Mouse (Mus musculus) forebrain, embryonic 11.5 days (tissue): ENCODE measurements around the gene Khdc1b. TPM values are rescaled to one million over a fixed set of nuclear protein-coding genes. Genes with fewer than 3 reads are reported as not detected.
"Not testable (repeated sequence)": the region's sequence is repeated elsewhere in the genome, so short reads cannot be mapped to it uniquely, and the experiment has no call there.

ENCODE experiments used
- ATAC-seq: fragments of 200-750 bp; cut with Nextera tagmentation; replicated peaks from 2 replicates; pipeline ENCODE4 v1.8.0; 2017; ENCODE audit warnings: moderate TSS enrichment; ENCODE audit not compliant: low FRiP score
- DNase-seq: peaks from one replicate; pipeline ENCODE4 v3.0.0-alpha.2; 2017; ENCODE audit warnings: low spot score
- H3K27ac ChIP-seq: fragments of 300-500 bp; sonication (generic); 2 replicates; pipeline ENCODE4 v1.5.1; 2014; ENCODE audit warnings: low read depth, low read length
- H3K27me3 ChIP-seq: fragments of 300-500 bp; sonication (generic); 2 replicates; pipeline ENCODE4 v1.6.1; 2014; ENCODE audit warnings: mild to moderate bottlenecking, low read length, mixed read lengths; ENCODE audit not compliant: control insufficient read depth, insufficient read depth
- H3K36me3 ChIP-seq: fragments of 300-500 bp; sonication (generic); 2 replicates; pipeline ENCODE4 v1.6.1; 2014; ENCODE audit warnings: mild to moderate bottlenecking, low read length, moderate library complexity, mixed read lengths; ENCODE audit not compliant: control insufficient read depth, insufficient read depth
- H3K4me1 ChIP-seq: fragments of 300-500 bp; sonication (generic); replicated peaks from 2 replicates; pipeline ENCODE4 v1.6.1; 2014; ENCODE audit warnings: low read length, mixed read lengths; ENCODE audit not compliant: control insufficient read depth, insufficient read depth
- H3K4me2 ChIP-seq: fragments of 300-500 bp; sonication (generic); 2 replicates; pipeline ENCODE4 v1.6.1; 2014; ENCODE audit warnings: low read depth, mild to moderate bottlenecking, low read length, moderate library complexity, mixed read lengths; ENCODE audit not compliant: severe bottlenecking
- H3K4me3 ChIP-seq: fragments of 300-500 bp; sonication (generic); 2 replicates; pipeline ENCODE4 v1.5.1; 2014; ENCODE audit warnings: low read depth, low read length
- H3K9ac ChIP-seq: fragments of 300-500 bp; sonication (generic); 2 replicates; pipeline ENCODE4 v1.6.1; 2014; ENCODE audit warnings: low read length
- H3K9me3 ChIP-seq: fragments of 300-500 bp; sonication (generic); 2 replicates; pipeline ENCODE4 v1.6.1; 2016; ENCODE audit warnings: low read length, mixed read lengths; ENCODE audit not compliant: control insufficient read depth
- WGBS: fragments of 180-500 bp; shearing (Covaris S2); extraction: QIAGEN DNeasy Blood & Tissue Kit; methylation state at CpG from one replicate; pipeline ENCODE4 v1.1.7; 2014; 5-methylcytosine and 5-hydroxymethylcytosine counted together
- polyA plus RNA-seq: library from polyadenylated mRNA; unstranded; fragments of >200 nt; fragmentation: Nextera tagmentation; extraction: Ambion mirVana; gene quantifications from 2 replicates; pipeline ENCODE4 v1.2.1, GENCODE M21; 2014

The Khdc1b gene
- not detected in 2 replicates for polyA plus RNA-seq

- Histone ChIP-seq H3K27me3 (no peaks in the 10 kb centered on the region), H3K9ac (no peak within 1 kb of the TSS), H3K4me2 (no peak within 1 kb of the TSS), H3K4me3 (no peak within 1 kb of the TSS), H3K27ac (no peak within 1 kb of the TSS), H3K9me3 (no peaks in the 10 kb centered on the region; the same call in 1 of the 2 replicates), H3K4me1 (no peaks in the 10 kb centered on the region), H3K36me3 (no peaks in the 10 kb centered on the region)
- no peak for DNase-seq
- 87% methylated on average over 1 of the region's 1 CpGs for WGBS
- ATAC-seq = no peak
Measured at GRCm38 (mm10) chr1:21383256-21383655, at the start of gene Khdc1b. TSS of gene Khdc1b (plus strand) at chr1:21383556.

- no peak for DNase-seq
- Histone ChIP-seq H3K36me3 (no peaks in the 10 kb centered on the region), H3K27me3 (no peaks in the 10 kb centered on the region), H3K4me1 (no peaks in the 10 kb centered on the region), H3K4me2 (no peak overlapping the region), H3K9ac (no peak overlapping the region), H3K4me3 (no peak overlapping the region), H3K27ac (no peak overlapping the region), H3K9me3 (no peaks in the 10 kb centered on the region)
- ATAC-seq = no peak
Measured at GRCm38 (mm10) chr1:21335836-21336235, 47.5 kb upstream of the Khdc1b start.

GRCm38 (mm10) chr1:21340745-21341144 lies 42.6 kb upstream of the Khdc1b start:
- Histone ChIP-seq H3K4me2 (no peak overlapping the region), H3K9ac (no peak overlapping the region), H3K36me3 (no peaks in the 10 kb centered on the region), H3K4me3 (no peak overlapping the region), H3K27me3 (no peaks in the 10 kb centered on the region), H3K27ac (no peak overlapping the region), H3K9me3 (no peaks in the 10 kb centered on the region), H3K4me1 (no peaks in the 10 kb centered on the region)
- WGBS = 91% methylated on average over 1 of the region's 1 CpGs
- DNase-seq (no peak), ATAC-seq (no peak)

DNA sequence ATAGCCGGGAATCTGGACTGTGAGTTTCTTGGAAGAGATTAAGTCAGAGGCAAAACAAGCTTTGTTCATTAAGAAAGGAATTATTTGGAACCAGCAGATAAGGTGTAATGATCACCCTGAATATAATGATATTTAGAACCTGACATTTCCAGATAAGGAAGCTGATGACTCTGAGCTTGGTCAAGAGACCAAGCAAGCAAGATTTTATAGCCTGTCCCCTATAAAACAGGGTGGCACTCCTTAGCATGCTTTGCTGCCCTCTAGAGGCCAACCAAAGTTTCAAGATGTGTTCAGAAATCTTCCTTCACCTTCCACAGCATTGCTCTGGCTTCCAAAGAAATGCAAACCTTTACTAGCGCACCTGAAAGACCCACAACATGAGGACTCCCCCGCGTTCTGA lies 39.1 kb upstream of the Khdc1b start:
- ATAC-seq = no peak

DNA sequence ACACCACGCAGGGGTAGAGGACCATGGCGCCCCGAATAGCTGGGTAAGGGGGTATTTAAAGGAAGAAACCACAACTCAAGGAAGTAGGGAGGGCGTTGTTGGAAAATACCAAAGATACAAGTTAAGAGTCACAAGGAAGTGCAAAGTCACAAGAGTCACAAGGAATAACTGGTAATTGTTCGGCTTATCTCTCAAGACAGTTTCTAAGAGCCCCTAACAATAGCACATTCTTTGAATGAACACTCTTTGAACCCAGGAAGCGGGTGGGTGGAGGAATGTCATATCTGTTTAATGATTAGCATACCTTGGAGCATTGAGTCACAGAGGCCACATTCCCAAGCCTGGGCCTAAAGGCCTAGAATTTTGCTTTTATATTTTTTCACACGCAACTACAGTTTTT lies 38.6 kb upstream of the Khdc1b start:
- not testable (repeated sequence) for H3K4me1 ChIP-seq, DNase-seq, H3K4me3 ChIP-seq, H3K9ac ChIP-seq, H3K27ac ChIP-seq, H3K9me3 ChIP-seq, H3K4me2 ChIP-seq, H3K36me3 ChIP-seq, ATAC-seq, H3K27me3 ChIP-seq
- WGBS = 90% methylated on average over 7 of the region's 7 CpGs

More for the DNA sequence above, 39.1 kb upstream of the Khdc1b start:
- Histone ChIP-seq H3K36me3 (no peaks in the 10 kb centered on the region), H3K27ac (no peak overlapping the region), H3K9me3 (no peaks in the 10 kb centered on the region), H3K4me1 (no peaks in the 10 kb centered on the region), H3K27me3 (no peaks in the 10 kb centered on the region), H3K4me3 (no peak overlapping the region), H3K4me2 (no peak overlapping the region), H3K9ac (no peak overlapping the region)
- no peak for DNase-seq
- 68% methylated on average over 4 of the region's 4 CpGs for WGBS

DNA sequence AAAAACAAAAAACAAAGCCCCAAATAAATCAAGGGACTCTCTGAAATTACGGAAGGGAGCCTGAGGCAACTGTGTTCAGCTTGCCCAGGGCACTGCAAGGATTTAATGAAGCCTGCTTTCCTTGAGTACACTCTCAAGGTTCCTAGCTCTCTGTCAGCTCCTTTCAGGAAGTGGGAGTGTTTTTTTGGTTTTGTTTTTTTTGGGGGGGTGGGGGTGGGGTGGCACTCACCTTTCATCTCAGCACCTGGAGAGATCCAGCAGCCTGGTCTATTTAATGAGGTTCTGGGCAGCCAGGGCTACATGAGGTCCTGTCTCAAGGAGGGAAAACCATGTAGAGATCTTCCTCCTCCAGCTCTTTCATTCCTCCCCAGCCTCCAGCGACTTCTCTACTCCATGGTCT lies 34.0 kb upstream of the Khdc1b start, which contains the start of gene Khdc1a:
Gene Khdc1a (plus strand): TSS at position 301 of the 400 bp plus-strand sequence.
- 82% methylated on average over 2 of the region's 2 CpGs for WGBS
- H3K27me3 ChIP-seq = no peaks in the 10 kb centered on the region
- ATAC-seq (no peak), DNase-seq (no peak)
- no peak within 1 kb of the TSS for H3K9ac ChIP-seq
- H3K4me3 ChIP-seq = no peak within 1 kb of the TSS
- H3K4me2 ChIP-seq = no peak within 1 kb of the TSS
- H3K4me1 ChIP-seq = no peaks in the 10 kb centered on the region
- no peak within 1 kb of the TSS for H3K27ac ChIP-seq
- no peaks in the 10 kb centered on the region for H3K9me3 ChIP-seq
- H3K36me3 ChIP-seq = no peaks in the 10 kb centered on the region

DNA sequence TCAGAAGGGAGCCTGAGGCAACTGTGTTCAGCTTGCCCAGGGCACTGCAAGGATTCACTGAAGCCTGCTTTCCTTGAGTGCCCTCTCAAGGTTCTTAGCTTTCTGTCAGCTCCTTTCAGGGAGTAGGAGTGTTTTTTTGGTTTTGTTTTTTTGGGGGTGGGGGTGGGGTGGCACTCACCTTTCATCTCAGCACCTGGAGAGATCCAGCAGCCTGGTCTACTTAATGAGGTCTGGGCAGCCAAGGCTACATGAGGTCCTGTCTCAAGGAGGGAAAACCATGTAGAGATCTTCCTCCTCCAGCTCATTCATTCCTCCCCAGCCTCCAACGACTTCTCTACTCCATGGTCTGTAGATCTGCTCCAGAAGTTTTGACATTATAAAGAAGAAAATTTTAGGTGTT lies 15.3 kb upstream of the Khdc1b start, which contains the start of gene Khdc1c:
Gene Khdc1c (plus strand): TSS at position 301 of the 400 bp plus-strand sequence.
- H3K27me3 ChIP-seq, H3K9ac ChIP-seq, H3K36me3 ChIP-seq, DNase-seq, H3K4me1 ChIP-seq, ATAC-seq, H3K4me3 ChIP-seq, H3K4me2 ChIP-seq, H3K9me3 ChIP-seq, H3K27ac ChIP-seq: not testable (repeated sequence)
- 67% methylated on average over 1 of the region's 1 CpGs for WGBS

- 87% methylated on average over 6 of the region's 6 CpGs for WGBS
- DNase-seq (no peak), ATAC-seq (no peak)
- Histone ChIP-seq H3K27me3 (no peaks in the 10 kb centered on the region), H3K4me2 (no peak overlapping the region), H3K9ac (no peak overlapping the region), H3K9me3 (no peaks in the 10 kb centered on the region), H3K4me1 (no peaks in the 10 kb centered on the region), H3K4me3 (no peak overlapping the region), H3K36me3 (no peaks in the 10 kb centered on the region), H3K27ac (no peak overlapping the region)
Measured at GRCm38 (mm10) chr1:21391138-21391671, 7.8 kb downstream of the Khdc1b start.

- WGBS = 79% methylated on average over 8 of the region's 8 CpGs
- Histone ChIP-seq H3K27me3 (no peaks in the 10 kb centered on the region), H3K9me3 (no peaks in the 10 kb centered on the region), H3K4me1 (no peaks in the 10 kb centered on the region), H3K27ac (no peak overlapping the region), H3K9ac (no peak overlapping the region), H3K36me3 (no peaks in the 10 kb centered on the region), H3K4me2 (no peak overlapping the region), H3K4me3 (no peak overlapping the region)
- ATAC-seq = no peak
- no peak for DNase-seq
Measured at GRCm38 (mm10) chr1:21402804-21403203, 19.4 kb downstream of the Khdc1b start.
